Mouse (Mus musculus): Measurements from ENCODE around the gene Inka1. TPM values are rescaled to one million over a fixed set of nuclear protein-coding genes. Genes with fewer than 3 reads are reported as not detected.

Inka1 gene
- total RNA-seq (2021) (1 to 10 TPM; 4.8 to 8.3 TPM), polyA plus RNA-seq (2012; rRNA removed) (12.6 and 15.7 TPM in 2 replicates)
- long read RNA-seq, partial matches to known transcripts: 0 of 2 reads
- long read RNA-seq, other reads (novel, unspliced or antisense): 0 of 2 reads

- peak; percentile 96 for DNase-seq
- 2% methylated on average over 58 of the region's 58 CpGs for WGBS
- no peaks in the 10 kb centered on the region; the same call in 1 of the 2 replicates for H3K36me3 ChIP-seq (ENCODE audit: control insufficient read depth, insufficient read depth, low read length)
- no peaks in the 10 kb centered on the region for H3K27me3 ChIP-seq (ENCODE audit: control insufficient read depth, insufficient read depth, low read length)
- no peaks in the 10 kb centered on the region for H3K79me2 ChIP-seq (replicated peaks; ENCODE audit: control insufficient read depth, insufficient read depth, low read length)
- intact Hi-C loops (cut with DNase I): loop anchor here (1.0 to 2.0 kb wide), 3 partner anchors 22 to 81 kb away; partner anchors contain the start of gene Amigo3
- H3K4me3 ChIP-seq: peak within 1 kb of the TSS; percentile 94
- H3K9ac ChIP-seq (ENCODE audit: low read depth, low read length): peak within 1 kb of the TSS; percentile 81
- H3K4me1 ChIP-seq (ENCODE audit: control insufficient read depth, insufficient read depth, low read length): peaks cover 19% of the 10 kb centered on the region
- peak within 1 kb of the TSS; percentile 97 for H3K27ac ChIP-seq
- TF ChIP-seq EP300 (IDR thresholded peaks at IDR 0.05; ENCODE audit: insufficient read depth, low read depth, low read length) (0 out of 2 replicates have a peak, but pooled peaks have one; percentile 50), CTCF (IDR thresholded peaks at IDR 0.05) (peak; percentile 24; the same call in 1 of the 2 replicates), POLR2A (IDR thresholded peaks at IDR 0.05; ENCODE audit: insufficient read depth, low read depth, low read length) (peak; percentile 93)
Observed at GRCm38 (mm10) chr9:107985131-107986119, at the start of gene Inka1. Gene Inka1, minus strand, starts transcription at chr9:107985879.

- H3K4me3 ChIP-seq: no peak overlapping the region
- no peaks in the 10 kb centered on the region for H3K4me1 ChIP-seq (ENCODE audit: control insufficient read depth, insufficient read depth, low read length)
- intact Hi-C loops (cut with DNase I): no loop called here
- H3K27me3 ChIP-seq (ENCODE audit: control insufficient read depth, insufficient read depth, low read length): no peaks in the 10 kb centered on the region
- TF ChIP-seq POLR2A (IDR thresholded peaks at IDR 0.05; ENCODE audit: insufficient read depth, low read depth, low read length) (no peak), EP300 (IDR thresholded peaks at IDR 0.05; ENCODE audit: insufficient read depth, low read depth, low read length) (no peak), CTCF (IDR thresholded peaks at IDR 0.05) (no peak)
- H3K36me3 ChIP-seq (ENCODE audit: control insufficient read depth, insufficient read depth, low read length): peaks cover 2% of the 10 kb centered on the region; the same call in 1 of the 2 replicates
- DNase-seq: no peak
- H3K27ac ChIP-seq: no peak overlapping the region
- WGBS: 87% methylated on average over 5 of the region's 5 CpGs
- H3K9ac ChIP-seq (ENCODE audit: low read depth, low read length): no peak overlapping the region
- H3K79me2 ChIP-seq (replicated peaks; ENCODE audit: control insufficient read depth, insufficient read depth, low read length): no peaks in the 10 kb centered on the region
Observed at GRCm38 (mm10) chr9:108032126-108032525, 46.4 kb upstream of the Inka1 start.

- H3K9ac ChIP-seq (ENCODE audit: low read depth, low read length): no peak overlapping the region
- H3K4me3 ChIP-seq: no peak overlapping the region
- no peak overlapping the region for H3K27ac ChIP-seq
- intact Hi-C loops (cut with DNase I): no loop called here
- H3K27me3 ChIP-seq (ENCODE audit: control insufficient read depth, insufficient read depth, low read length): no peaks in the 10 kb centered on the region
- TF ChIP-seq POLR2A (IDR thresholded peaks at IDR 0.05; ENCODE audit: insufficient read depth, low read depth, low read length) (no peak), CTCF (IDR thresholded peaks at IDR 0.05) (peak; percentile 28; the same call in 1 of the 2 replicates)
- no peaks in the 10 kb centered on the region for H3K4me1 ChIP-seq (ENCODE audit: control insufficient read depth, insufficient read depth, low read length)
- H3K36me3 ChIP-seq (ENCODE audit: control insufficient read depth, insufficient read depth, low read length): peaks cover 5% of the 10 kb centered on the region
- 98% methylated on average over 3 of the region's 3 CpGs for WGBS
- DNase-seq: no peak
- H3K79me2 ChIP-seq (replicated peaks; ENCODE audit: control insufficient read depth, insufficient read depth, low read length): peaks cover 2% of the 10 kb centered on the region; the same call in 1 of the 2 replicates
Observed at GRCm38 (mm10) chr9:108027867-108028266, 42.2 kb upstream of the Inka1 start.

DNA sequence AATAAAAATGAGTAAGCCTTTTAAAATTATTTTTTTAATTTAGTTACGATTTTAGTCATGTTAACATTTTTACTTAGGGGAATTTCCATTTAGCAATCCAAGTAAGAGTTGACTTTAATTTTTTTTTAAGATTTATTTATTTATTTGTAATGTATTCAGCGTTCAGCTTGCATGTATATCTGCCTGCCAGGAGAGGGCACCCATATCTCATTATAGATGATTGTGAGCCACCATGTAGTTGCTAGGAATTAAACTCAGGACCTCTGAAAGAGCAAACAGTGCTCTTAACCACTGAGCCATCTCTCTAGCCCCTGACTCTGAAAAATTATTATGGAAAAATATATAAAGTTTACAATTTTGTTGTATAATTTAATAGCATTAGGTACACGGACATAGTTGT is 40.9 kb upstream of the Inka1 start:
- Histone ChIP-seq H3K27ac (no peak overlapping the region), H3K36me3 (ENCODE audit: control insufficient read depth, insufficient read depth, low read length) (peaks cover 5% of the 10 kb centered on the region), H3K79me2 (replicated peaks; ENCODE audit: control insufficient read depth, insufficient read depth, low read length) (peaks cover 4% of the 10 kb centered on the region; the same call in 1 of the 2 replicates), H3K4me3 (no peak overlapping the region), H3K9ac (ENCODE audit: low read depth, low read length) (no peak overlapping the region), H3K4me1 (ENCODE audit: control insufficient read depth, insufficient read depth, low read length) (peaks cover 2% of the 10 kb centered on the region), H3K27me3 (ENCODE audit: control insufficient read depth, insufficient read depth, low read length) (no peaks in the 10 kb centered on the region)
- TF ChIP-seq POLR2A (IDR thresholded peaks at IDR 0.05; ENCODE audit: insufficient read depth, low read depth, low read length) (no peak), CTCF (IDR thresholded peaks at IDR 0.05) (peak; percentile 40), EP300 (IDR thresholded peaks at IDR 0.05; ENCODE audit: insufficient read depth, low read depth, low read length) (no peak)
- DNase-seq: no peak
- 85% methylated on average over 3 of the region's 3 CpGs for WGBS
- intact Hi-C loops (cut with DNase I): no loop called here

GRCm38 (mm10) chr9:108023216-108023615 is 37.5 kb upstream of the Inka1 start:
- intact Hi-C loops (cut with DNase I): no loop called here
- peaks cover 4% of the 10 kb centered on the region for H3K4me1 ChIP-seq (ENCODE audit: control insufficient read depth, insufficient read depth, low read length)
- TF ChIP-seq CTCF (IDR thresholded peaks at IDR 0.05) (no peak), POLR2A (IDR thresholded peaks at IDR 0.05; ENCODE audit: insufficient read depth, low read depth, low read length) (no peak), EP300 (IDR thresholded peaks at IDR 0.05; ENCODE audit: insufficient read depth, low read depth, low read length) (no peak)
- H3K4me3 ChIP-seq: no peak overlapping the region
- no peak overlapping the region for H3K9ac ChIP-seq (ENCODE audit: low read depth, low read length)
- peaks cover 6% of the 10 kb centered on the region for H3K79me2 ChIP-seq (replicated peaks; ENCODE audit: control insufficient read depth, insufficient read depth, low read length)
- 86% methylated on average over 3 of the region's 3 CpGs for WGBS
- peaks cover 18% of the 10 kb centered on the region for H3K36me3 ChIP-seq (ENCODE audit: control insufficient read depth, insufficient read depth, low read length)
- no peaks in the 10 kb centered on the region for H3K27me3 ChIP-seq (ENCODE audit: control insufficient read depth, insufficient read depth, low read length)
- no peak for DNase-seq
- H3K27ac ChIP-seq: no peak overlapping the region

Measured in heart, adult 2 months (tissue).